Mouse (Mus musculus) ES-E14 (cell line): ENCODE measurements around the gene Nol3.

Source experiments
- HCFC1 ChIP-seq: IDR thresholded peaks from 2 replicates; pipeline ENCODE4 v1.6.1; 2012; ENCODE audit warnings: low read length, inconsistent platforms, borderline replicate concordance; ENCODE audit not compliant: insufficient read depth
- ZC3H11A ChIP-seq: IDR thresholded peaks from 2 replicates; pipeline ENCODE4 v1.6.1; 2012; ENCODE audit warnings: low read depth, mild to moderate bottlenecking, inconsistent platforms, low read length, borderline replicate concordance

DNA sequence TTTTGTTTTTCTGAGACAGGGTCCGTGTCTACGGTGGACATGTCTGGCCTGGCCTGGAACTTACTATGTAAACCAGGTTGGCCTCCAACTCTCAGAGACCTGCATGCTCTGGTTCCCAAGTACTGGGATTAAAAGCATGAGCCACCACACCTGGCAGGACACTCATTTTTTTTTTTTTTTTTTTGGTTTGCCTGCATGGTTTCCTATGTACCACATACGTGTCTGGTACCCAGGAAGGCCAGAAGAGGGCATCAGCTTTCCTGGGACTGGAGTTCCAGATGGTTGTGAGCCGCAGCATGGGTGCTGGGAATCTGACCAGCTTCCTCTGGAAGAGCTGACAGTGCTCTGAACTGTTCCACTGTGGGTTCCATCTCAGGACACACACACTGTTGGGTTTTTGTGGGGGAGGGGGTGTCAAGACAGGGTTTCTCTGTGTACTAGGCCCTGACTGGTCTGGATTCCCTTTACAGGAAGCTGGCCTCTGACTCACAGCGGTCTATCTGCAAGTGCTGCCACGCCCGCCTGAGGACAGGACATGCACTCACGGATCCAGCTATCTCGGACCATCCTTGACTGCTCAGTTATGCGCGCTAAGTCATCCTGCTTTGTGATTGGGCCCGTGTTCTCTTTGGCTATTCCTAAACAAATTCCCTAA lies 14.5 kb upstream of the Nol3 start:
- TF ChIP-seq HCFC1 (no peak), ZC3H11A (no peak)
